Mouse (Mus musculus) stomach, postnatal 0 days (tissue): Measurements from ENCODE around the gene Fam229b. TPM values are rescaled to one million over a fixed set of nuclear protein-coding genes. Genes with fewer than 3 reads are reported as not detected.

Experiments
- ATAC-seq: fragments of 200-750 bp; cut with Nextera tagmentation; 2 replicates; pipeline ENCODE4 v1.8.0; 2017; ENCODE audit not compliant: low FRiP score, low TSS enrichment
- DNase-seq: peaks from one replicate; pipeline ENCODE4 v3.0.0-alpha.2; 2016; ENCODE audit warnings: low spot score
- H3K27ac ChIP-seq: fragments of 300-500 bp; sonication (generic); replicated peaks from 2 replicates; pipeline ENCODE4 v1.5.1; 2014; ENCODE audit warnings: mild to moderate bottlenecking, control low read depth
- H3K27me3 ChIP-seq: fragments of 300-500 bp; sonication (generic); 2 replicates; pipeline ENCODE4 v1.6.1; 2014; ENCODE audit warnings: low read length; ENCODE audit not compliant: control insufficient read depth, insufficient read depth
- H3K36me3 ChIP-seq: fragments of 300-500 bp; sonication (generic); 2 replicates; pipeline ENCODE4 v1.6.1; 2014; ENCODE audit warnings: low read length, mixed read lengths; ENCODE audit not compliant: control insufficient read depth, insufficient read depth
- H3K4me1 ChIP-seq: fragments of 300-500 bp; sonication (generic); replicated peaks from 2 replicates; pipeline ENCODE4 v1.6.1; 2014; ENCODE audit warnings: antibody characterized with exemption; ENCODE audit not compliant: control insufficient read depth, insufficient read depth
- H3K4me2 ChIP-seq: fragments of 300-500 bp; sonication (generic); replicated peaks from 2 replicates; pipeline ENCODE4 v1.6.1; 2014; ENCODE audit warnings: low read depth, mild to moderate bottlenecking, control low read depth, moderate library complexity
- H3K4me3 ChIP-seq: fragments of 300-500 bp; sonication (generic); 2 replicates; pipeline ENCODE4 v1.5.1; 2014; ENCODE audit warnings: low read depth, low read length, control low read depth
- H3K9ac ChIP-seq: fragments of 300-500 bp; sonication (generic); 2 replicates; pipeline ENCODE4 v1.6.1; 2014; ENCODE audit warnings: mild to moderate bottlenecking, low read length, control low read depth, mixed read lengths
- H3K9me3 ChIP-seq: fragments of 300-500 bp; sonication (generic); 2 replicates; pipeline ENCODE4 v1.6.1; 2016; ENCODE audit warnings: low read length; ENCODE audit not compliant: control insufficient read depth
- CTCF ChIP-seq: IDR thresholded peaks from 2 replicates; pipeline ENCODE4 v1.5.1; 2016; ENCODE audit warnings: antibody characterized with exemption, low read depth, mild to moderate bottlenecking, moderate library complexity
- EP300 ChIP-seq: optimal IDR thresholded peaks from 2 replicates; pipeline ENCODE3; 2016; ENCODE audit warnings: antibody characterized with exemption
- WGBS: fragments of 180-500 bp; shearing (Covaris S2); extraction: QIAGEN DNeasy Blood & Tissue Kit; methylation state at CpG from one replicate; pipeline ENCODE4 v1.1.7; 2014; 5-methylcytosine and 5-hydroxymethylcytosine counted together
- polyA plus RNA-seq: library from polyadenylated mRNA; unstranded; fragments of >200 nt; fragmentation: Nextera tagmentation; extraction: Ambion mirVana; gene quantifications from 2 replicates; pipeline ENCODE4 v1.2.1, GENCODE M21; 2015

Fam229b gene
- polyA plus RNA-seq, 1 experiment from 2014 or later = 5.0 TPM

GRCm38 (mm10) chr10:39096981-39097380 is 36.7 kb downstream of the Fam229b start:
- no peak overlapping the region for H3K27ac ChIP-seq
- DNase-seq (no peak), ATAC-seq (no peak)
- peaks cover 2% of the 10 kb centered on the region; the same call in 1 of the 2 replicates for H3K36me3 ChIP-seq
- WGBS = 80% methylated on average over 9 of the region's 9 CpGs
- no peak overlapping the region for H3K4me2 ChIP-seq
- H3K4me3 ChIP-seq = no peak overlapping the region
- no peaks in the 10 kb centered on the region for H3K27me3 ChIP-seq
- TF ChIP-seq CTCF (peak; percentile 64), EP300 (no peak)
- no peaks in the 10 kb centered on the region for H3K9me3 ChIP-seq
- H3K4me1 ChIP-seq = no peaks in the 10 kb centered on the region
- H3K9ac ChIP-seq = no peak overlapping the region

GRCm38 (mm10) chr10:39072048-39072447 is 61.7 kb downstream of the Fam229b start:
- Histone ChIP-seq H3K27ac (no peak overlapping the region), H3K4me2 (no peak overlapping the region), H3K36me3 (no peaks in the 10 kb centered on the region), H3K4me1 (no peaks in the 10 kb centered on the region), H3K4me3 (no peak overlapping the region), H3K9me3 (no peaks in the 10 kb centered on the region), H3K9ac (no peak overlapping the region), H3K27me3 (no peaks in the 10 kb centered on the region)
- ATAC-seq (no peak), DNase-seq (no peak)
- 81% methylated on average over 4 of the region's 4 CpGs for WGBS
- TF ChIP-seq CTCF (no peak), EP300 (no peak)

Other genes starting within 250 kb of the Fam229b start
- gene Lama4, start 168.4 kb downstream of the Fam229b start, polyA plus RNA-seq = 27.6 and 28.9 TPM in 2 replicates
- gene Tube1, start 62 bp upstream of the Fam229b start, polyA plus RNA-seq = 2.8 and 3.7 TPM in 2 replicates
- 0.10 and 0.18 TPM in 2 replicates for gene Ccn6, start 29.9 kb upstream of the Fam229b start, polyA plus RNA-seq
- gene Fyn, start 234.9 kb upstream of the Fam229b start, polyA plus RNA-seq = 12.5 and 12.6 TPM in 2 replicates